Mouse (Mus musculus) thymus, adult 18-20 months (tissue): ENCODE measurements around the gene Mcm10.
"Not testable (repeated sequence)": the region's sequence is repeated elsewhere in the genome, so short reads cannot be mapped to it uniquely, and the experiment has no call there.

Experiments
- DNase-seq, 2 experiments: peaks; one replicate each; pipeline ENCODE4 v3.0.0; 2022; ENCODE audit warnings: mixed read lengths in 2 of 2

Mcm10 gene

DNA sequence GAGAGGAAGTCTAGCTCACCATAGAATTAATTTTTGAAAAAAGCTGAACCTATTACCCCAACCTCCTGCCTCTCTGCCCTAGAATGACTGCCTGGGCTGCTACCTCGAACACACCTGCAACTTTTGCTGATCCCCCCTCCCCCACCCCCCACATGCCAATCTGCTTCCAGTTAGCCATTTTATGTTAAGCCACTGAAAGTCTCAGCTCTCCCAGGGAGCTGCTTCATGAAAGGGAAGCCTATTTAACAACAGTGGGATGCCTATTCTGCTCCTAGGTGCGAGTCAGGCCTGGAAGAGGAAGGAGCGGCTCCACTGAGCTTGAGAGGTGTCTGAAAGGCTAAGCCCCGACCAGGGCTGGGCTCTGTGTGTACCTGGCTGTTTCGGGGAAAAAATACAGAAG, 28.6 kb downstream of the Mcm10 start:
- no peak for DNase-seq

DNA sequence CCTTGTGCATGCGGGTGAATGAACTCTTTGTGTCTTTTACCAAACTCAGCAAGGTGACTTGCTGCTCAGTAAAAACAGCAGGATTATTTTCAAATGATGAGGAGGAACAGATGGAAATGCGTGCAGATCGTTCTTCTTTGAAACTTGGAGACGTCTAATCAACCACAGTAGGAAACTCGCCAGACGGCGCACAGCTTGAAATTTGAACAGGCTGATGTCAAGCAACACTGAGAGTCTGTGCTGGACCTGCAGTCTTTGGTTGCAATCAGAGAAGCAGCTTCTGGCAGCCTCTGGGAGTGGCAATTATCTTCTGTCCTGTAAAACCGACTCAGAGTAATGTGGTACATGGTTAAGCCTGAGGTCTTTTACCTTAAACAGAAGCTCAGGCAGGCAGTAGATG, 34.5 kb downstream of the Mcm10 start:
- DNase-seq = no peak

GRCm38 (mm10) chr2:4975807-4976206, 36.8 kb downstream of the Mcm10 start, which contains the start of gene Ucma:
Gene Ucma (plus strand): TSS chr2:4976122.
- DNase-seq = no peak

- DNase-seq = no peak
Measured at GRCm38 (mm10) chr2:4969083-4969482, 43.5 kb downstream of the Mcm10 start.

- DNase-seq = no peak
Measured at GRCm38 (mm10) chr2:4967806-4968205, 44.8 kb downstream of the Mcm10 start.

DNA sequence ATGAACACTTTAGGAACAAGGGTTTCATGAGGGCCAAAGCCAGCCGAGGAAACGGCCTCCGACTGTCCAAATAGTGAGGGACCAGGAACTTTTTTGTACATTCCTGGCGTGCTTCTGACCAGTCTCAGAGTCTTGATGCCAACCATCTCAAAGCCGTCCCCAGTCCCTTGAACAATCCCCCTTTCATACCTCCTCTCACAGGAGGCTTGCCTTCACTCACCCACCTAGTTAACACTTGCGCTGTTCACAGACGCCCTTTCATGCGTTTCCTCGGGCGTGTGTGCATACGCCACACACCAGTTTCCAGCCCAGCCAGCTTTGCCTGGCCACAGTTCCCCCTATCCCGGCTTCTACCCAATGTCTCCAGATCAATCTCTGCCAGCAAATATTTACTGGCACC, 54.6 kb downstream of the Mcm10 start:
- DNase-seq = no peak

DNA sequence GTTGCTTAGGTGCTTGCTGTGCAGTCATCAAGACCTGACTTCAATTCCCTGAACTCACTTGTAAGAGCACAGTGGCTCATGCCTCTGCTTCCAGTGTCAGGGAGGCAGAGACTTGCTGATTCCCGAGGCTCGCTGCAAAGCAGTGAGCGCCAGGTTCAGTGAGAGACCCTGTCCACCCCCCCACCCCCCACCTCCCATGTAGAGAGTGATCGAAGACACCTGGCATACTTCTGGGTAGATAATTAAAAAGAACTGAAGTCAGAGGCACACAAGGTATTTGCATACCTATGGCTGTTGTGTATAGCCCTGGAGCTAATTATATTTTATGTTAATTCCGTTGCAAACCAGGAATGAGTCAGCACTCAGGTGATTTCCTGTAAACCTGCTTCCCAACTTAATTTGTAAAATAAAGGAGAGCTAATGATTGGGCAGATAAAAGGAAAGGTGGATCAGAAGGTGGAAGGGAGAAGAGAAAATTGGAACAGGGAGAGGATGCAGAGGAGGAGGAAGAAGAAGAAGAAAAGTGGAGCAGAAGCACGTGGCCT, 58.3 kb downstream of the Mcm10 start:
- no peak for DNase-seq

GRCm38 (mm10) chr2:4950986-4951385, 61.6 kb downstream of the Mcm10 start:
- DNase-seq = no peak

GRCm38 (mm10) chr2:4949691-4950090, 62.9 kb downstream of the Mcm10 start:
- not testable (repeated sequence) for DNase-seq

- no peak for DNase-seq
Measured at GRCm38 (mm10) chr2:4940861-4941260, 71.7 kb downstream of the Mcm10 start.
